Mouse (Mus musculus): ENCODE data around the gene Apoh. TPM values are rescaled to one million over a fixed set of nuclear protein-coding genes. Genes with fewer than 3 reads are reported as not detected.

Gene Apoh
- polyA plus RNA-seq, 1 experiment from 2014 or later: not detected

DNA sequence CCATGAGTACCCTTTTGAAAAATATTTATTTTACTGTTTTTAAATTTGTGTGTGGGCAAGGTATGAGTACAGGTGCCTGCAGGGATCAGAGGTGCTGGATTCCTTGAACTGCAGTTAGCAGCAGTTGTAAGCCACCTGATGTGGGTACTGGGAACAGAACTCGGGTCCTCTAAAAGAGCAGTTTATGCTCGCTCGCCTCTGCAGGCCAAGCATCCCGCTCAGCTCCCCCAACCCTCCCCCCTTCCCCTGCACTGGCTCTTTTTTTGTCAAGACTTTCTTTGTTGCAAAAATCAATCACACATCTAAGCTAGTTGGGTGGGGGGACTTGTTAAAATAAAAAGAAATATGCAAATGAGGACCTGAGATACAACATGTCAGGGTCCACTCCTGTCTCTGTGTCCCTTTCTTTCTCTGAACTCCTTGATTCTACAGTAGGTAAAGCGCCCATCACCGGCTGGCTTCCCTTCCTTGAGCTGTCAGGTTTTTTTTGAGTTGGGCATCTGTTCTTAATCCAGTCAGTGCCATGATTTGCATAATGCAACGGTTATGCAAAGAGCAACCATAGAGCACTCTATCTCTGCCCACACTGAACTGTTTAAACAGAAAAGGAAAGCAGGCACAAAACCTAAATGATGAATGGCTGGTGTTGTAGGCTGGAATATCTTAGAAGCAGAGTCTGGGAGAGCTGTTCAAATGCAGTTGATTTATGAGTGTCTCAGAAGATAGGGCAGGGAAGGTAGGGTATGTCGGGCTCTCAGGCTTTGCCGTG lies 66.9 kb downstream of the Apoh start:
- no peaks in the 10 kb centered on the region for H3K9me3 ChIP-seq
- H3K4me3 ChIP-seq: no peak overlapping the region
- peaks cover 5% of the 10 kb centered on the region; the same call in 1 of the 2 replicates for H3K4me1 ChIP-seq
- DNase-seq (ENCODE audit: low spot score): no peak
- no peaks in the 10 kb centered on the region for H3K36me3 ChIP-seq (replicated peaks)
- no peak overlapping the region for H3K27ac ChIP-seq (replicated peaks)
- H3K27me3 ChIP-seq (replicated peaks; ENCODE audit: low read depth, poor library complexity, severe bottlenecking): no peaks in the 10 kb centered on the region
- 76% methylated on average over 8 of the region's 9 CpGs for WGBS

GRCm38 (mm10) chr11:108416360-108416759 lies 73.2 kb downstream of the Apoh start:
- H3K36me3 ChIP-seq (replicated peaks): no peaks in the 10 kb centered on the region
- H3K4me1 ChIP-seq: peaks cover 12% of the 10 kb centered on the region
- H3K9me3 ChIP-seq: no peaks in the 10 kb centered on the region
- H3K27me3 ChIP-seq (replicated peaks; ENCODE audit: low read depth, poor library complexity, severe bottlenecking): no peaks in the 10 kb centered on the region
- DNase-seq (ENCODE audit: low spot score): no peak
- no peak overlapping the region for H3K27ac ChIP-seq (replicated peaks)
- no peak overlapping the region for H3K4me3 ChIP-seq
- WGBS: 93% methylated on average over 1 of the region's 1 CpGs

- Histone ChIP-seq H3K4me3 (no peak overlapping the region), H3K9me3 (no peaks in the 10 kb centered on the region), H3K36me3 (replicated peaks) (no peaks in the 10 kb centered on the region), H3K4me1 (peaks cover 17% of the 10 kb centered on the region), H3K27ac (replicated peaks) (no peak overlapping the region), H3K27me3 (replicated peaks; ENCODE audit: low read depth, poor library complexity, severe bottlenecking) (peaks cover 11% of the 10 kb centered on the region)
- WGBS: 48% methylated on average over 1 of the region's 1 CpGs
- no peak for DNase-seq (ENCODE audit: low spot score)
Observed at GRCm38 (mm10) chr11:108418540-108418939, 75.4 kb downstream of the Apoh start.

DNA sequence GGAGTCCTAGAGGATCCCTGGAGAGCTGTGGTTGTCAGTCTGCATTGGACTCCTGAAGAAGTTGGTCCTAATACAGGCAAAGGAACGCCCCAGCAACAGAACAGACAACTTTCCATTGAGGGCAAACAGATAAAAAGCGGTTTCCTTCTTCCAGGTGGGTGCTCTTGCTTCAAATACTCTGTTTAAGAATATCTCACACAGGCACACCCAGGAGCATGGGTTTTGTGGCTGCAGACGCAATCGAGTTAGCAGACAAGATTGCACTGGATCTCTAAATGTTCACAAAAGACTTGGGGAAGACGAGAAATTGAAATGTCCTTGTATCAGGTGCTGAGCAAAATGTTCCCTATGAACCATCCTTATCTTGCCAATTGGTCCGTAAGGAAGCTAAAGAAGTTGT lies 76.1 kb downstream of the Apoh start:
- Histone ChIP-seq H3K4me3 (no peak overlapping the region), H3K27ac (replicated peaks) (no peak overlapping the region), H3K4me1 (peaks cover 24% of the 10 kb centered on the region), H3K36me3 (replicated peaks) (no peaks in the 10 kb centered on the region), H3K9me3 (no peaks in the 10 kb centered on the region), H3K27me3 (replicated peaks; ENCODE audit: low read depth, poor library complexity, severe bottlenecking) (peaks cover 17% of the 10 kb centered on the region)
- 89% methylated on average over 6 of the region's 6 CpGs for WGBS
- no peak for DNase-seq (ENCODE audit: low spot score)

- Histone ChIP-seq H3K36me3 (replicated peaks) (no peaks in the 10 kb centered on the region), H3K4me3 (no peak overlapping the region), H3K4me1 (peaks cover 33% of the 10 kb centered on the region), H3K27ac (replicated peaks) (no peak overlapping the region), H3K27me3 (replicated peaks; ENCODE audit: low read depth, poor library complexity, severe bottlenecking) (peaks cover 17% of the 10 kb centered on the region), H3K9me3 (no peaks in the 10 kb centered on the region)
- 87% methylated on average over 4 of the region's 4 CpGs for WGBS
- DNase-seq (ENCODE audit: low spot score): no peak
Observed at GRCm38 (mm10) chr11:108420751-108421150, 77.6 kb downstream of the Apoh start.

- no peak for DNase-seq (ENCODE audit: low spot score)
- Histone ChIP-seq H3K36me3 (replicated peaks) (no peaks in the 10 kb centered on the region), H3K9me3 (no peaks in the 10 kb centered on the region), H3K27ac (replicated peaks) (peak overlapping the region; percentile 35; the same call in 1 of the 2 replicates), H3K4me3 (no peak overlapping the region), H3K4me1 (peaks cover 41% of the 10 kb centered on the region), H3K27me3 (replicated peaks; ENCODE audit: low read depth, poor library complexity, severe bottlenecking) (peaks cover 17% of the 10 kb centered on the region)
- WGBS: 58% methylated on average over 7 of the region's 7 CpGs
Observed at GRCm38 (mm10) chr11:108423221-108423620, 80.1 kb downstream of the Apoh start.

DNA sequence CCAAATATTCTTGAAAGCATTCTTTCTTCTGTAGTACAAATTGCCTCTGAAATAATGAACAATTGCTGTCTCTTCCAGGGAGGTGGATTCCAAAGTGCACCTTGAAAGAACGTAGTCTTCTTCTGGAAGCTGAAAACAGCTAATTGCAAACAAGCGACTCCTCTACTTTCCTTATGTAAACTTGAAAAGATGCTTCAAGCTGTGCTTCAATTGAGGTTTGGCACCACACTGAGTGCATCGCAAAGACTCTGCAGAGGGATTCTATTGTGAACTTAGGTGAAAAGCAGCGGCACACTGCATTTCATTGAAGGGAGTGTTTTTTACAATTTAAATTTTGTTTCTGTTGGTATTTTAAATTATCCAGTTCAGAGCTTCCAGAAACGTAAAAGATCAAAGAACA lies 81.0 kb downstream of the Apoh start:
- peak overlapping the region; percentile 91; the same call in 1 of the 2 replicates for H3K27ac ChIP-seq (replicated peaks)
- no peaks in the 10 kb centered on the region for H3K36me3 ChIP-seq (replicated peaks)
- peaks cover 41% of the 10 kb centered on the region for H3K4me1 ChIP-seq
- no peak for DNase-seq (ENCODE audit: low spot score)
- H3K27me3 ChIP-seq (replicated peaks; ENCODE audit: low read depth, poor library complexity, severe bottlenecking): peaks cover 17% of the 10 kb centered on the region
- H3K4me3 ChIP-seq: peak overlapping the region; percentile 74
- 5% methylated on average over 5 of the region's 5 CpGs for WGBS
- no peaks in the 10 kb centered on the region for H3K9me3 ChIP-seq

GRCm38 (mm10) chr11:108424889-108425591 lies 81.9 kb downstream of the Apoh start, which contains the start of gene Cep112:
Gene Cep112, plus strand, starts transcription at chr11:108425192.
- peaks cover 17% of the 10 kb centered on the region for H3K27me3 ChIP-seq (replicated peaks; ENCODE audit: low read depth, poor library complexity, severe bottlenecking)
- peak within 1 kb of the TSS; percentile 74 for H3K4me3 ChIP-seq
- under 1% methylated on average over 61 of the region's 61 CpGs for WGBS
- H3K27ac ChIP-seq (replicated peaks): peak within 1 kb of the TSS; percentile 91
- DNase-seq (ENCODE audit: low spot score): peak; percentile 98
- peaks cover 37% of the 10 kb centered on the region for H3K4me1 ChIP-seq
- H3K9me3 ChIP-seq: no peaks in the 10 kb centered on the region
- H3K36me3 ChIP-seq (replicated peaks): no peaks in the 10 kb centered on the region

DNA sequence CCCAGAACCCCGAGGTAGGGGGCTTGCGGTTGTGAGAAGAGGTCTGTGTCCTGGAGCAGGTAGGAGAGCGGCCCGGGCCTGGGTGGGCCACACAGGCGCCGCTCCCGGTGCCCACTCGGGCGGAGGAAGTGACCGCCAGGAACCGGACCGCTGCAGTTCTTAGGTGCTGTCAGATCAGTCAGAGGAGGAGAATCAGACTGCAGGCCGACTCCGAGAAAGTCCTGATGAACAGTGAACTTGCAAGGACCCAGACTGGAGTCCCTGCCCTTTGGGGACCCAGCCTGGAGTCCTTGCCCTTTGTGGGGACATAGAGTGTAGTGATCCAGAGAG lies 82.4 kb downstream of the Apoh start:
- no peak for DNase-seq (ENCODE audit: low spot score)
- Histone ChIP-seq H3K36me3 (replicated peaks) (no peaks in the 10 kb centered on the region), H3K4me1 (peaks cover 33% of the 10 kb centered on the region), H3K4me3 (peak overlapping the region; percentile 74), H3K27me3 (replicated peaks; ENCODE audit: low read depth, poor library complexity, severe bottlenecking) (peaks cover 17% of the 10 kb centered on the region), H3K27ac (replicated peaks) (peak overlapping the region; percentile 91), H3K9me3 (no peaks in the 10 kb centered on the region)
- 8% methylated on average over 14 of the region's 14 CpGs for whole genome bisulfite sequencing

DNA sequence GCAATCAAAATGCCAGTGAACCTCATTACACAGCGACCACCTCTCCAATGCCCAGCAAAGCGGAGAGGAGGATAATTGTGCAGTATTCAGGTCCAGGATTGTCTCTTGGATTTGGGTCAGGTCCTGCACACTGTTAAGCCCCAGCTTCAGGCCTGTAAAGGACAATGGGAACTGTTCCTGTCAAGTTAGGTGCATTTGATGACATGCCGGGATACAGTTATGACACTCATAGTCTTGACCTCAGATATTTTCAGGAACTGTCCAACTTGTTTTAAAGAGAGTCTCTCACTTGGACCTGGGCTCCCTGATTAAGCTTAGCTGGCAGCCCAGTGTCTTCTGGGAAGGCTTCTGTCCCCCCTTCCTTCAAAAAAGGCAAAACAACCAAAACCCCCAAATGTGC lies 82.9 kb downstream of the Apoh start:
- WGBS: 90% methylated on average over 3 of the region's 3 CpGs
- Histone ChIP-seq H3K9me3 (no peaks in the 10 kb centered on the region), H3K27ac (replicated peaks) (no peak overlapping the region), H3K4me1 (peaks cover 29% of the 10 kb centered on the region), H3K36me3 (replicated peaks) (no peaks in the 10 kb centered on the region), H3K4me3 (peak overlapping the region; percentile 74), H3K27me3 (replicated peaks; ENCODE audit: low read depth, poor library complexity, severe bottlenecking) (peaks cover 17% of the 10 kb centered on the region)
- no peak for DNase-seq (ENCODE audit: low spot score)

- H3K27ac ChIP-seq (replicated peaks): no peak overlapping the region
- WGBS: 61% methylated on average over 6 of the region's 6 CpGs
- no peak overlapping the region for H3K4me3 ChIP-seq
- H3K9me3 ChIP-seq: no peaks in the 10 kb centered on the region
- no peak for DNase-seq (ENCODE audit: low spot score)
- H3K27me3 ChIP-seq (replicated peaks; ENCODE audit: low read depth, poor library complexity, severe bottlenecking): peaks cover 17% of the 10 kb centered on the region
- H3K36me3 ChIP-seq (replicated peaks): no peaks in the 10 kb centered on the region
- peaks cover 29% of the 10 kb centered on the region for H3K4me1 ChIP-seq
Observed at GRCm38 (mm10) chr11:108427191-108427590, 84.0 kb downstream of the Apoh start.

DNA sequence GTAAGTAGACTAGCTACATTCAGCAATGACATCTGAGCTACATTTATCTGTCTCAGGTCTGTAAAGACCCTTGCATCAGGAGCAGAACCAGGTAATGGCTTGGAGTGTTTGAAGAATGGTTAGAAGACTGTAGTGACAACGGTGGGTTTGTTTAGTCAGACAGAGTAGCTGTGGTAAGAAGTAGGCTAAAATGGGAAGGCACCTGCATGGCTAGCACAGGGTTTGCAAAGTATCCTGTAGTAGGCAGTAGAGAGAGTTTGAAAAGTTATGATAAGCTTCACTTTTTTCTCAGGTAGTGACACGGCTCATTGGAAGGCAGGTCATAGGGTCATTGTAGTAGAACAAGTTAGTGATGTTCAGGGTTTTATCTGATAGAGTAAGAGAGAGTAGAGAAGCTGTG lies 85.9 kb downstream of the Apoh start:
- no peak for DNase-seq (ENCODE audit: low spot score)
- Histone ChIP-seq H3K36me3 (replicated peaks) (no peaks in the 10 kb centered on the region), H3K27me3 (replicated peaks; ENCODE audit: low read depth, poor library complexity, severe bottlenecking) (0 out of 2 replicates have a peak, but pooled peaks cover under 1% of the 10 kb centered on the region), H3K9me3 (no peaks in the 10 kb centered on the region), H3K27ac (replicated peaks) (no peak overlapping the region), H3K4me3 (no peak overlapping the region), H3K4me1 (peaks cover 19% of the 10 kb centered on the region)
- 81% methylated on average over 2 of the region's 2 CpGs for WGBS
